Mouse (Mus musculus): Measurements from ENCODE around the gene Apobec3. TPM values are rescaled to one million over a fixed set of nuclear protein-coding genes. Genes with fewer than 3 reads are reported as not detected.
"Not testable (repeated sequence)": the region's sequence is repeated elsewhere in the genome, so short reads cannot be mapped to it uniquely, and the experiment has no call there.

Gene Apobec3
- polyA plus RNA-seq, 1 experiment from 2014 or later: 5.1 TPM

- H3K27me3 ChIP-seq (replicated peaks; ENCODE audit: control insufficient read depth, insufficient read depth, low read length): peaks cover 32% of the 10 kb centered on the region
- no peak overlapping the region for H3K9ac ChIP-seq (ENCODE audit: low read depth, low read length)
- ATAC-seq: no peak
- H3K9me3 ChIP-seq (ENCODE audit: control insufficient read depth): no peaks in the 10 kb centered on the region
- WGBS: 8% methylated on average over 22 of the region's 22 CpGs
- peak overlapping the region; percentile 17; the same call in 1 of the 2 replicates for H3K4me2 ChIP-seq (replicated peaks; ENCODE audit: low read depth)
- no peaks in the 10 kb centered on the region for H3K36me3 ChIP-seq (ENCODE audit: control insufficient read depth, insufficient read depth)
- H3K4me1 ChIP-seq (replicated peaks; ENCODE audit: control insufficient read depth, insufficient read depth, low read length): no peaks in the 10 kb centered on the region
- TF ChIP-seq CTCF (IDR thresholded peaks at IDR 0.05; ENCODE audit: low read depth): no peak
- H3K27ac ChIP-seq (ENCODE audit: low read depth, low read length): no peak overlapping the region
- no peak overlapping the region for H3K4me3 ChIP-seq (ENCODE audit: low read depth, low read length)
These were observed 42.4 kb downstream of the Apobec3 start for GRCm38 (mm10) chr15:79933670-79934514.

GRCm38 (mm10) chr15:79934776-79935175 lies 43.3 kb downstream of the Apobec3 start:
- H3K36me3 ChIP-seq (ENCODE audit: control insufficient read depth, insufficient read depth): no peaks in the 10 kb centered on the region
- H3K27ac ChIP-seq (ENCODE audit: low read depth, low read length): no peak overlapping the region
- H3K4me1 ChIP-seq (replicated peaks; ENCODE audit: control insufficient read depth, insufficient read depth, low read length): no peaks in the 10 kb centered on the region
- no peaks in the 10 kb centered on the region for H3K9me3 ChIP-seq (ENCODE audit: control insufficient read depth)
- H3K4me2 ChIP-seq (replicated peaks; ENCODE audit: low read depth): no peak overlapping the region
- TF ChIP-seq CTCF (IDR thresholded peaks at IDR 0.05; ENCODE audit: low read depth): no peak
- no peak overlapping the region for H3K9ac ChIP-seq (ENCODE audit: low read depth, low read length)
- no peak for ATAC-seq
- 20% methylated on average over 10 of the region's 10 CpGs for WGBS
- H3K27me3 ChIP-seq (replicated peaks; ENCODE audit: control insufficient read depth, insufficient read depth, low read length): peaks cover 32% of the 10 kb centered on the region
- H3K4me3 ChIP-seq (ENCODE audit: low read depth, low read length): no peak overlapping the region

GRCm38 (mm10) chr15:79935654-79936373 lies 44.4 kb downstream of the Apobec3 start:
- Histone ChIP-seq H3K9ac (ENCODE audit: low read depth, low read length) (no peak overlapping the region), H3K36me3 (ENCODE audit: control insufficient read depth, insufficient read depth) (no peaks in the 10 kb centered on the region), H3K4me3 (ENCODE audit: low read depth, low read length) (no peak overlapping the region), H3K27me3 (replicated peaks; ENCODE audit: control insufficient read depth, insufficient read depth, low read length) (peaks cover 32% of the 10 kb centered on the region), H3K27ac (ENCODE audit: low read depth, low read length) (no peak overlapping the region), H3K4me1 (replicated peaks; ENCODE audit: control insufficient read depth, insufficient read depth, low read length) (no peaks in the 10 kb centered on the region), H3K9me3 (ENCODE audit: control insufficient read depth) (no peaks in the 10 kb centered on the region), H3K4me2 (replicated peaks; ENCODE audit: low read depth) (no peak overlapping the region)
- 41% methylated on average over 9 of the region's 9 CpGs for WGBS
- no peak for TF ChIP-seq CTCF (IDR thresholded peaks at IDR 0.05; ENCODE audit: low read depth)
- ATAC-seq: no peak

GRCm38 (mm10) chr15:79936374-79936751 lies 44.9 kb downstream of the Apobec3 start:
- Histone ChIP-seq H3K27me3 (replicated peaks; ENCODE audit: control insufficient read depth, insufficient read depth, low read length) (peaks cover 32% of the 10 kb centered on the region), H3K27ac (ENCODE audit: low read depth, low read length) (no peak overlapping the region), H3K9ac (ENCODE audit: low read depth, low read length) (no peak overlapping the region), H3K4me2 (replicated peaks; ENCODE audit: low read depth) (no peak overlapping the region), H3K36me3 (ENCODE audit: control insufficient read depth, insufficient read depth) (no peaks in the 10 kb centered on the region), H3K4me3 (ENCODE audit: low read depth, low read length) (no peak overlapping the region), H3K9me3 (ENCODE audit: control insufficient read depth) (no peaks in the 10 kb centered on the region), H3K4me1 (replicated peaks; ENCODE audit: control insufficient read depth, insufficient read depth, low read length) (no peaks in the 10 kb centered on the region)
- WGBS: 68% methylated on average over 7 of the region's 7 CpGs
- ATAC-seq: no peak
- TF ChIP-seq CTCF (IDR thresholded peaks at IDR 0.05; ENCODE audit: low read depth): no peak

GRCm38 (mm10) chr15:79939020-79939419 lies 47.6 kb downstream of the Apobec3 start:
- Histone ChIP-seq H3K4me3 (ENCODE audit: low read depth, low read length) (no peak overlapping the region), H3K4me1 (replicated peaks; ENCODE audit: control insufficient read depth, insufficient read depth, low read length) (no peaks in the 10 kb centered on the region), H3K27me3 (replicated peaks; ENCODE audit: control insufficient read depth, insufficient read depth, low read length) (peaks cover 17% of the 10 kb centered on the region; the same call in 1 of the 2 replicates), H3K4me2 (replicated peaks; ENCODE audit: low read depth) (no peak overlapping the region), H3K9ac (ENCODE audit: low read depth, low read length) (no peak overlapping the region), H3K9me3 (ENCODE audit: control insufficient read depth) (no peaks in the 10 kb centered on the region), H3K27ac (ENCODE audit: low read depth, low read length) (no peak overlapping the region), H3K36me3 (ENCODE audit: control insufficient read depth, insufficient read depth) (no peaks in the 10 kb centered on the region)
- 86% methylated on average over 12 of the region's 12 CpGs for WGBS
- TF ChIP-seq CTCF (IDR thresholded peaks at IDR 0.05; ENCODE audit: low read depth): no peak
- ATAC-seq: no peak

GRCm38 (mm10) chr15:79939501-79939900 lies 48.0 kb downstream of the Apobec3 start:
- 80% methylated on average over 5 of the region's 7 CpGs for WGBS
- not testable (repeated sequence) for H3K9ac ChIP-seq (ENCODE audit: low read depth, low read length); H3K36me3 ChIP-seq (ENCODE audit: control insufficient read depth, insufficient read depth); H3K9me3 ChIP-seq (ENCODE audit: control insufficient read depth); H3K4me1 ChIP-seq (replicated peaks; ENCODE audit: control insufficient read depth, insufficient read depth, low read length); H3K4me2 ChIP-seq (replicated peaks; ENCODE audit: low read depth); H3K27ac ChIP-seq (ENCODE audit: low read depth, low read length); H3K4me3 ChIP-seq (ENCODE audit: low read depth, low read length); ATAC-seq
- H3K27me3 ChIP-seq (replicated peaks; ENCODE audit: control insufficient read depth, insufficient read depth, low read length): peaks cover 14% of the 10 kb centered on the region; the same call in 1 of the 2 replicates

Measured in intestine, postnatal 0 days (tissue).